Mouse (Mus musculus) testis, adult 2 months (tissue): ENCODE results near the gene Lin7a. TPM values are rescaled to one million over a fixed set of nuclear protein-coding genes. Genes with fewer than 3 reads are reported as not detected.

Experiments used
- H3K27ac ChIP-seq: fragments of 200-500 bp; 2 replicates; pipeline ENCODE4 v1.5.1; 2012; ENCODE audit warnings: low read depth, low read length; ENCODE audit not compliant: control insufficient read depth, insufficient read depth
- H3K27me3 ChIP-seq: fragments of 200-500 bp; 2 replicates; pipeline ENCODE4 v1.6.1; 2012; ENCODE audit warnings: mild to moderate bottlenecking, low read length, moderate library complexity; ENCODE audit not compliant: control insufficient read depth, insufficient read depth
- H3K36me3 ChIP-seq: fragments of 200-500 bp; 2 replicates; pipeline ENCODE4 v1.6.1; 2012; ENCODE audit warnings: mild to moderate bottlenecking, low read length; ENCODE audit not compliant: control insufficient read depth, insufficient read depth
- H3K4me1 ChIP-seq: fragments of 200-500 bp; 2 replicates; pipeline ENCODE4 v1.6.1; 2012; ENCODE audit warnings: low read length; ENCODE audit not compliant: control insufficient read depth, insufficient read depth
- H3K4me3 ChIP-seq: fragments of 200-500 bp; 2 replicates; pipeline ENCODE4 v1.5.1; 2012; ENCODE audit warnings: low read depth, mild to moderate bottlenecking, low read length, moderate library complexity, mixed read lengths; ENCODE audit not compliant: control insufficient read depth
- CTCF ChIP-seq: fragments of 200-500 bp; IDR thresholded peaks from 2 replicates; pipeline ENCODE4 v1.5.1; 2012; ENCODE audit warnings: low read depth, mild to moderate bottlenecking, inconsistent platforms, low read length, moderate library complexity; ENCODE audit not compliant: control insufficient read depth, insufficient read depth, insufficient replicate concordance
- POLR2A ChIP-seq: fragments of 200-500 bp; IDR thresholded peaks from 2 replicates; pipeline ENCODE4 v1.6.1; 2012; ENCODE audit warnings: low read depth, mild to moderate bottlenecking, inconsistent platforms, low read length, moderate library complexity; ENCODE audit not compliant: control insufficient read depth
- polyA plus RNA-seq: library from polyadenylated mRNA; depleted of rRNA; stranded (reverse); fragments of >200 nt; gene quantifications from 2 replicates; pipeline ENCODE4 v1.2.3, GENCODE M21; 2012

The Lin7a gene
- polyA plus RNA-seq, 1 experiment, result 67.4 TPM

GRCm38 (mm10) chr10:107255351-107256050, 16.0 kb upstream of the Lin7a start:
- Histone ChIP-seq H3K27ac (no peak overlapping the region), H3K27me3 (no peaks in the 10 kb centered on the region), H3K36me3 (no peaks in the 10 kb centered on the region), H3K4me3 (no peak overlapping the region), H3K4me1 (no peaks in the 10 kb centered on the region)
- no peak for TF ChIP-seq CTCF
- no peak for TF ChIP-seq POLR2A

- no peak overlapping the region for H3K4me3 ChIP-seq
- TF ChIP-seq CTCF, result no peak
- TF ChIP-seq POLR2A, result no peak
- H3K4me1 ChIP-seq, result no peaks in the 10 kb centered on the region
- H3K27me3 ChIP-seq, result no peaks in the 10 kb centered on the region
- no peak overlapping the region for H3K27ac ChIP-seq
- H3K36me3 ChIP-seq, result no peaks in the 10 kb centered on the region
These were observed 15.0 kb upstream of the Lin7a start for GRCm38 (mm10) chr10:107256451-107256960.

DNA sequence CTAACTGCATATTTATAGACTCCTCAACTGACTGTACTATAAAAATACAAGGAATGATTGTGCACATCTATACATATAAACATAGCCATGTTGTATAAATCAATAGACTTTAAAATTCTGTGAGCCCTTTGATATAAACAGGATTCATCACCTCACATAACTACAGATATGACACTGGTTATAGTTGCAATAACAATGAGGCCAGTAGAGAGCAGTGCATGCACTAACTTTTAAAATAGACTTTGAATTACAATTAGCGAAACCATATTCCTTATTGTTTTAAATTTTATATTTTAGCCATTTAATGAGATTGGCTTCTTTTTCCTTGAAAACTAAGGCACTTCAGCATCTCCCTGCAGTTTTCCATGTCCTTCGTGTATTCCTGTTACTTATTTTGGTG, 11.1 kb upstream of the Lin7a start:
- H3K4me1 ChIP-seq, result no peaks in the 10 kb centered on the region
- H3K27ac ChIP-seq, result no peak overlapping the region
- H3K27me3 ChIP-seq, result no peaks in the 10 kb centered on the region
- no peak overlapping the region for H3K4me3 ChIP-seq
- no peaks in the 10 kb centered on the region for H3K36me3 ChIP-seq
- TF ChIP-seq POLR2A, result no peak
- no peak for TF ChIP-seq CTCF

DNA sequence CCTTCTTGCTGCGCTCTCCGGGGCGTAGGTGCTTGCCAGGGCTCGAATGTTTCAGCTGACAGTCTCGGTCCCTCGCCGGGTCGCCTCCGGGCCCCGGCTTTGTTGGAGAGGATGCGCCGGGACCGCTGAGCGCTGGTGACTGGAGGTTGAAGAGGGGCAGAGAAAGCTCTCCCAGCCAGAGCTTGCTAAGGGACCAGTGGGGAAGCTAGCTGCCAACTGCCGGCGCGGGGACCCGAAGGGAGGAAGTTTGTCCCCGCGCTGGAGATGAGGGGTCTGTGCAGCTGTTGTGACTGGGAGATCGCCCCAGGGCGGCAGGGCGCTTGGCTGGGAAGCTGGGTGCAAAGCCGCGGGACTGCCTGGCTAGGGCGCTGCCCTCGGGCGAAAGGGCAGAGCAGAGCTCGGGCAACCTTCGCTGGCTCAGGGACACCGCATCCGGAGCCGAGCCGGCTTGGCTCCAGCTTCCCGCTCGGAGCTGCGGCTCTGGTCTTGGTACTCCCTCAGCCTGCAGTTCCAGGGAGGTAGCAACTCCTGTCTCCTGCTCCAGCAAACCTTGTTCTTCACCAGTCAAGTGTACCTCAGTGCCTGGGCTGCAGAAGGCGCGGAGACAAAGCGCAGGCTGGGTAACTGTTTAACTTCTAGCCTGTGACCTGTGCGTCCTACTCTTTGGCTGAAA, 781 bp downstream of the Lin7a start:
- no peak for TF ChIP-seq POLR2A
- no peak for TF ChIP-seq CTCF
- no peaks in the 10 kb centered on the region for H3K36me3 ChIP-seq
- peaks cover 8% of the 10 kb centered on the region for H3K4me1 ChIP-seq
- H3K4me3 ChIP-seq, result peak overlapping the region; percentile 90
- no peaks in the 10 kb centered on the region for H3K27me3 ChIP-seq
- H3K27ac ChIP-seq, result peak overlapping the region; percentile 74

DNA sequence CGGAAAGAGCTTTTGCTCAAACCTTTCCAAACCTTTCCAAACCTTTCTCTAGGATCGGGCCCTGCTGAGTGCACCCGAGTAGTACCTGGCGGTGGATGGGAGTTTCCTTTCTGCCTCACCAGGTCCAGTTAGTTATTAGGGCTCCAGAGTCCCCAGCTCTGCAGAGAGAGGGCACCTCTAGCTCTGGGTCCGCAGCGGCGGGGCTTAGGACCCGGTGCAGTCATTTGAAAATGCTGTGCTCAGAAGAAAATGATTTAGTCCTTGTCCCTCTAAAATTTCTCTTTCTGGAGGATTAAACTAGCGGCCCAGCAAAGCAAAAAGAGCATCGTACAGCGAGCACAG, 1.3 kb downstream of the Lin7a start:
- Histone ChIP-seq H3K27me3 (no peaks in the 10 kb centered on the region), H3K36me3 (no peaks in the 10 kb centered on the region)
- no peak for TF ChIP-seq CTCF
- TF ChIP-seq POLR2A, result no peak

GRCm38 (mm10) chr10:107273848-107274247, 2.4 kb downstream of the Lin7a start:
- TF ChIP-seq CTCF (no peak), POLR2A (no peak)
- Histone ChIP-seq H3K27ac (no peak overlapping the region), H3K27me3 (no peaks in the 10 kb centered on the region), H3K4me3 (no peak overlapping the region), H3K4me1 (peaks cover 8% of the 10 kb centered on the region), H3K36me3 (no peaks in the 10 kb centered on the region)

More for the DNA sequence above, 1.3 kb downstream of the Lin7a start:
- H3K27ac ChIP-seq, result no peak overlapping the region; the same call in 1 of the 2 replicates
- H3K4me1 ChIP-seq, result peaks cover 8% of the 10 kb centered on the region
- H3K4me3 ChIP-seq, result peak overlapping the region; percentile 90

DNA sequence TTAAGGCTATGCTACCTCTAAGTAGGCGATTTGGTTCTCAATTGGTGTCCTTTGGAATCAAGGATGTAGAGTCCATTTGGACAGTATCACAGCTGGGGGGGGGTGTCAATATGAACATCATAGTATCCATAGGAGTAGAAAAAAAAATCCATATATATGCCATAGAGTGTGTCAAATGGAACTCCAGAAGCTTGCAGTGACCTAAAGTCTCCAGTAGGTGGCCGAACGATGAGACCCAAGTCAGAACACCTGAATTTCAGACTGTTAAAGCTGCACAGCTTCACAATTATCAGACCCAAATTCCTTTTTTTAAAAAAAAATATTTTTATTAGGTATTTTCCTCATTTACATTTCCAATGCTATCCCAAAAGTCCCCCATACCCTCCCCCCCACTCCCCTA, 3.3 kb downstream of the Lin7a start:
- Histone ChIP-seq H3K36me3 (no peaks in the 10 kb centered on the region), H3K27ac (no peak overlapping the region), H3K27me3 (no peaks in the 10 kb centered on the region), H3K4me1 (peaks cover 8% of the 10 kb centered on the region), H3K4me3 (no peak overlapping the region)
- TF ChIP-seq POLR2A (no peak), CTCF (no peak; the same call in 1 of the 2 replicates)
